Mouse (Mus musculus): Measurements from ENCODE around the gene Acp6. TPM values are rescaled to one million over a fixed set of nuclear protein-coding genes. Genes with fewer than 3 reads are reported as not detected.

Acp6 gene
- polyA plus RNA-seq, 1 experiment from 2014 or later = 21.6 TPM

DNA sequence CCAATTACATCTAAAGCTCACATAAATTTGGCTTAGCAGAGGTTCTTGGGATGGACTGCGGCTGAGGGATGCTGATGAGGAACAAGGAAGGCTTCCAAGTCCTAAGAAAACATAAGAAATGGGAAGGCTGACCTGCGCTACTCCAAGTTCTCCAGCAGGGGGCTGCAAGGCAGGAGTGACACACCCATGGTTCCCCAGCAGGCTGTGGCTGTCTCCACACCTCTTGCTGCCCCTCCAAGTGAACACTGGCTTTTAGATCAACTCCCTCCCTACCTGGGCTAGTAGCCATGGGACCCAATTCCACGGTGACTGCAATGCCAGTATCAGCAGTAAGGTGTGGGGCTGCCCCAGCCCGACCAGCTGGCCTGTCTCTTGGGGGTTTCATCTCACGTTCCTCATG lies 43.4 kb downstream of the Acp6 start:
- ATAC-seq (ENCODE audit: low FRiP score) = peak; percentile 73
- no peak overlapping the region for H3K4me3 ChIP-seq

DNA sequence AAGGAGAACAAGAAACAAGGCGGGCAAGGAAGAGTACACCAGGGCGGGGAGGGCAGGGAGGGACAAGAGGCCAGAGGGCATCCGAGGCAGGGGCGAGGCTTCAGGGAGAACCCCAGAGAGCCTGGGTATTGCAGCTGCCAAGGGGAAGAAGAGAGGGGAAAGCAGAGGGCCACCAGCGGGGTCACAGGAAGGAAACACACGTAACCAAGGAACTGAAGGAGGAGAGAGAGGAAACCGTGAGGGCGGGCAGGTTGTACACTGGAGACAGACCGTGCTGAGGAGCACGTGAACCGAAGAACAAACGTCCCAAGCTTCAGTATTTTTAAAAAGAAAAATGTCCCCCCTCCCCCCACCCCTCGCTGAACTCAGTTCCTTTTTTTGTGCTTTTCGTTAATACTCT lies 45.3 kb downstream of the Acp6 start:
- ATAC-seq (ENCODE audit: low FRiP score) = no peak
- Histone ChIP-seq H3K36me3 (peaks cover 46% of the 10 kb centered on the region), H3K27me3 (no peaks in the 10 kb centered on the region), H3K9me3 (replicated peaks) (no peaks in the 10 kb centered on the region), H3K27ac (no peak overlapping the region), H3K9ac (no peak overlapping the region), H3K4me1 (peaks cover 7% of the 10 kb centered on the region; the same call in 1 of the 2 replicates), H3K4me2 (replicated peaks) (no peak overlapping the region), H3K4me3 (no peak overlapping the region)
- WGBS = 77% methylated on average over 14 of the region's 14 CpGs

More for the DNA sequence above, 43.4 kb downstream of the Acp6 start:
- no peak overlapping the region for H3K27ac ChIP-seq
- H3K27me3 ChIP-seq = no peaks in the 10 kb centered on the region
- H3K4me1 ChIP-seq = peaks cover 7% of the 10 kb centered on the region; the same call in 1 of the 2 replicates
- no peak overlapping the region for H3K9ac ChIP-seq
- H3K9me3 ChIP-seq (replicated peaks) = no peaks in the 10 kb centered on the region
- H3K4me2 ChIP-seq (replicated peaks) = no peak overlapping the region
- H3K36me3 ChIP-seq = peaks cover 27% of the 10 kb centered on the region
- WGBS = 46% methylated on average over 5 of the region's 5 CpGs

DNA sequence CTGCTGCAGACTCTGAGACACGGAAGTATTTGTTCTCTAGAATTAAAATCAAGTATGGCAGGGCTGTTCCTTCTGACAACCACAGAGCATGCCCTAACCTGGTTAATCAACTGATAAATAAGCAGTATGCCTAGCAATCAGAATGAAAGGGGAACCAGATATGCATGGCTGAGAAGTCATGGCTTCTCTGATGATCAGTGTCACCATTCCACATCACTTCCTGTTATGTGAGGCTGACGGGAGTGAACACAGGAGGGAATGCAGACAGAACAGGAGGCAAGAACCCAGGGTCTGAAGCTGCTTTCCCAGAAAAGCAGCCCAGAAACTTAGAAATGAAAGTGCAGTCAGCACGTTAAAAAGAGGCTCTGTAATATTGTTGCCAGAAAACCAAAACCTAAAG lies 47.9 kb downstream of the Acp6 start:
- ATAC-seq (ENCODE audit: low FRiP score) = no peak
- peaks cover 71% of the 10 kb centered on the region for H3K36me3 ChIP-seq
- H3K9me3 ChIP-seq (replicated peaks) = no peaks in the 10 kb centered on the region
- 84% methylated on average over 3 of the region's 3 CpGs for WGBS
- no peak overlapping the region for H3K9ac ChIP-seq
- H3K4me1 ChIP-seq = peaks cover 2% of the 10 kb centered on the region; the same call in 1 of the 2 replicates
- no peak overlapping the region for H3K4me2 ChIP-seq (replicated peaks)
- H3K4me3 ChIP-seq = no peak overlapping the region
- no peaks in the 10 kb centered on the region for H3K27me3 ChIP-seq
- no peak overlapping the region for H3K27ac ChIP-seq

DNA sequence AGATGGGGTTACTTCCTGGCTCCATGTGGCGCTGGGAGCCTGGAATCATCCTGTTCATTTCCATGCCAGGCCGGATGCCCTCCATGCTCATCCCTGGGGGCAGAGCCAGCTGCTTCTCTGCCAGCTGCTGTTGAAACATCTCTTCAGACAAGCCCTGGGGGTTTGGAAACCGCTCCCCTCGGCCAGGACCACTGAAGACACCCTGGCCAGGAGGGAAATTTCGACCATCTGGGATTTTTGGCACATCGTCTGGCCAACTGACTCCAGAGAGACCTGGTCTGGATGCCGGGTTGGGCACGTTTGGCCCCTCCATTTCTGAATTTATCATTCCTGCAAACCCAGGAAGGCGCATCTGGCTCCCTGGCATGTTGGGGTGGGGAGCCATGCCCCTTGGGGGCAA lies 50.8 kb downstream of the Acp6 start:
- H3K9me3 ChIP-seq (replicated peaks) = no peaks in the 10 kb centered on the region
- no peak for ATAC-seq (ENCODE audit: low FRiP score)

DNA sequence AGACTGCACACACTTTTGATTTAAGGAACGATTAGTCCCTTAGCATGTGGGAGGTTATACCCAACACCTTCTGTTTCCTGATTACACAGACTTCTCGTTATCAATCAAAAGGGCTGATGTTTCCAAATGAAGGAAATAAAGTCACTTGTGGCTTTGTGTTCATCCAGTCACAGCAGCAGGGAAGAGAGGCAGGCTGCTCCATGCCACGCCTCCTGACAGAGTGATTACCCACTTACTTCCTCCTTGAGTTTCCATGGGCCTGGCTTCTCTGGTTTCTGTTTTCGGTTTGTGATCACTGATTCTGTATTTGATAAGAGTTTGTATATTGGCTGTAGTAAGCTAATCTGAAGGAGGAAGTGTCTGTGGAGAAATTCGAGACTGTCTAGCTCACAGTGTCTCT lies 52.6 kb downstream of the Acp6 start:
- H3K9me3 ChIP-seq (replicated peaks) = no peaks in the 10 kb centered on the region
- no peak for ATAC-seq (ENCODE audit: low FRiP score)
- H3K27me3 ChIP-seq = no peaks in the 10 kb centered on the region
- H3K36me3 ChIP-seq = peaks cover 96% of the 10 kb centered on the region
- no peak overlapping the region for H3K27ac ChIP-seq
- no peak overlapping the region for H3K4me3 ChIP-seq
- 91% methylated on average over 5 of the region's 5 CpGs for WGBS
- H3K4me2 ChIP-seq (replicated peaks) = no peak overlapping the region
- no peaks in the 10 kb centered on the region for H3K4me1 ChIP-seq
- H3K9ac ChIP-seq = no peak overlapping the region

More for the DNA sequence above, 50.8 kb downstream of the Acp6 start:
- WGBS = 90% methylated on average over 9 of the region's 9 CpGs
- H3K4me3 ChIP-seq = no peak overlapping the region
- peaks cover 94% of the 10 kb centered on the region for H3K36me3 ChIP-seq
- H3K27ac ChIP-seq = no peak overlapping the region
- H3K27me3 ChIP-seq = no peaks in the 10 kb centered on the region
- H3K4me2 ChIP-seq (replicated peaks) = no peak overlapping the region
- no peaks in the 10 kb centered on the region for H3K4me1 ChIP-seq
- no peak overlapping the region for H3K9ac ChIP-seq

DNA sequence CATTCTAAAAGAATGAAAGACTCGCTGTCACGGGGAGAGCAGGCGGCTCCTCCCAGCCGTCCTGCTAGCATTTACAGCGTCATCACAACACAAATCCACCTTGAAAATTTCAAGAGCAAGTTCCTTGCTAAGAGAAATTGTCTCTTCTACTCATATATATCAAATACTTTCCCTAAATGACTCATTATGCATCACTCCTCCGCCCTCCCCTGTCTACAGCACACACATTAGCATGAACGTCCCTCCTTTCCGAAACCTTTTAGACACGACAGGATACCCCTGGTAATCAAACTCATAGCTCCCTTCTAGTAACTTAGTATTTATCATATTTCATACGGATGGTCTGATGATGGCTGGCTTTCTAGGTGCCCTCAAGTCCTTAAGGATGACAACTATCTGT lies 55.3 kb downstream of the Acp6 start:
- Histone ChIP-seq H3K27me3 (no peaks in the 10 kb centered on the region), H3K4me1 (no peaks in the 10 kb centered on the region), H3K4me2 (replicated peaks) (no peak overlapping the region), H3K9me3 (replicated peaks) (no peaks in the 10 kb centered on the region), H3K36me3 (peaks cover 83% of the 10 kb centered on the region), H3K9ac (no peak overlapping the region), H3K4me3 (no peak overlapping the region), H3K27ac (no peak overlapping the region)
- ATAC-seq (ENCODE audit: low FRiP score) = no peak
- WGBS = 87% methylated on average over 10 of the region's 10 CpGs

DNA sequence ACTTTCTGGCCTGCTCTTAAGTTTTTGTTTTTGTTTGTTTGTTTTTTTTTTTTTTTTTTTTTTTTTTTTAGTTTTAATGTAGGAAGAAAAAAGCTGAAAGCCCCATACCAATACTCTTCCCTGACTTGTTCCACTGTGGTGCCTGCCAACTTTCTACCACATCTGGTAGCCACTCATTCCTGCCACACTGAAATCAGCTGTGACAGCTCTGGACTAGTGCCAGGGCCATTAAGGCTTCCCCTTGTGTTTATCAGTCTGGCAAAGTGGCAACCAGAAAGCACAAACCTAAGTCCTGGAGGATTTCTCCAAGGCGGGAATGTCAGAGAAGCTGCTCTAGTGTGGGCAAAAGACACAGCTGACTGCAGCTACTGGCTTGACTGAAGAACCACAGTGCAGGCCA lies 55.9 kb downstream of the Acp6 start:
- no peaks in the 10 kb centered on the region for H3K27me3 ChIP-seq
- no peaks in the 10 kb centered on the region for H3K9me3 ChIP-seq (replicated peaks)
- no peak for ATAC-seq (ENCODE audit: low FRiP score)
- H3K9ac ChIP-seq = no peak overlapping the region
- WGBS = 85% methylated on average over 1 of the region's 1 CpGs
- H3K27ac ChIP-seq = no peak overlapping the region
- H3K4me1 ChIP-seq = no peaks in the 10 kb centered on the region
- H3K4me2 ChIP-seq (replicated peaks) = no peak overlapping the region
- peaks cover 83% of the 10 kb centered on the region for H3K36me3 ChIP-seq
- no peak overlapping the region for H3K4me3 ChIP-seq

DNA sequence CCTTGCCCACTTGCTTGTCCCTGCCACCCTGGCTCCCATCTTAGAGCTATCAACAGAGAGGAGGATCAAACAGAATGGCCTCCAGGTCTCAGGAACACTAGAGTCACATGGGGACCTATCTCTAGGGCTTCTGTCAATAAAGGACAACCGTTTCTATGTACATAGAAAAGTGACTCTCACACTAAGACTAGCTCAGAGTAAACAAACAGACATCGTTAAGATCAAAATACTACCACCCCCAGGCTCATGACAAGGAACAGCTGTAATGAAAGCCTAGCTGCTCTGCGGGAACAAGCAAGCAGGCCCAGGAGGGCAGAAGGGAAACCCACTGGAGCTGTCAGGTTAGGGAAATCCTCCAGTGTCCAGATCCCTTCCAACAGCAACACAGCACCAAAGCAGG lies 56.9 kb downstream of the Acp6 start:
- Histone ChIP-seq H3K36me3 (peaks cover 83% of the 10 kb centered on the region), H3K27ac (no peak overlapping the region), H3K9ac (no peak overlapping the region), H3K27me3 (no peaks in the 10 kb centered on the region), H3K4me3 (no peak overlapping the region), H3K4me1 (no peaks in the 10 kb centered on the region), H3K9me3 (replicated peaks) (no peaks in the 10 kb centered on the region), H3K4me2 (replicated peaks) (no peak overlapping the region)
- 76% methylated on average over 3 of the region's 3 CpGs for WGBS
- no peak for ATAC-seq (ENCODE audit: low FRiP score)

DNA sequence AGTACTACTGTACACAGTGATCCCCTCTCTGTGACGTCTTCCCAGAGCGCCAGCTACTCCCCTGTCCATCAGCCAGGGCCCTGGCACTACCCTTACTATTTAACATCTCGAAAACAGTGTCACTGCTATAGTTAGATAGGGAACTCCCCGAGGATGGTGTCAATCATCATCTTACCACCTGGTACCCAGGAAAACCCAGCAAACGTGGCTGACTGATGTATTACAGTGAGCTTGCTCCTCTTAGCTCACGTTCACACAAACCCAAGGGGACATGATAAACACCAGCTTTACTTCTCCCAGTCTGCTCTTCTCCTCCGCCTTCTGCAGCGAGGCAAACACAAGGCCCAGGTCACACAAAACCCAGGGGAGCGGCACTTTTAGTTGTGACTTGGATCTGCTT lies 64.7 kb downstream of the Acp6 start:
- no peak overlapping the region for H3K9ac ChIP-seq

DNA sequence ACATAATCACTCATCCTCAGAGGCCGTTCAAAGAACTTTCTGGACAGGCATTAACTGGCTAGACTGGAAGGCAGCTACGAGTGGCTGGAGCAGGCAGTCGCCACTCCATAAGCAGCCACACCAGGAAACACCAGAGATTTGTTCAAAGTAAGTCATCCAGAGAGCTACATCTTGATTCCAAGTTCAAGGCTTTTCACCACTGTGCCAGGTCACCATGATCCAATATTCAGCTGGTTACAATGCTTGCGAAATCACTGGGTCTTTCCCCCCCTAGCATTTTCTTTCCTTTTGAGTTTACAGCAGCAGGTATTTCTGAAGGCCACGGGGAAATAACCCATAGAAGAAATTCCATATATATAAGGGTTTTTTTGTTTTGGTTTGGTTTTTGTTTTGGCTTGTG lies 66.7 kb downstream of the Acp6 start:
- Histone ChIP-seq H3K27me3 (no peaks in the 10 kb centered on the region), H3K36me3 (peaks cover 22% of the 10 kb centered on the region), H3K4me3 (no peak overlapping the region), H3K4me2 (replicated peaks) (no peak overlapping the region), H3K9ac (no peak overlapping the region), H3K9me3 (replicated peaks) (no peaks in the 10 kb centered on the region), H3K4me1 (peaks cover 33% of the 10 kb centered on the region), H3K27ac (no peak overlapping the region)
- 85% methylated on average over 5 of the region's 5 CpGs for WGBS
- ATAC-seq (ENCODE audit: low FRiP score) = no peak

More for the DNA sequence above, 64.7 kb downstream of the Acp6 start:
- Histone ChIP-seq H3K27me3 (no peaks in the 10 kb centered on the region), H3K9me3 (replicated peaks) (no peaks in the 10 kb centered on the region), H3K27ac (no peak overlapping the region), H3K4me3 (no peak overlapping the region), H3K4me1 (peaks cover 29% of the 10 kb centered on the region), H3K4me2 (replicated peaks) (no peak overlapping the region), H3K36me3 (peaks cover 39% of the 10 kb centered on the region)
- WGBS = 74% methylated on average over 9 of the region's 9 CpGs
- no peak for ATAC-seq (ENCODE audit: low FRiP score)

DNA sequence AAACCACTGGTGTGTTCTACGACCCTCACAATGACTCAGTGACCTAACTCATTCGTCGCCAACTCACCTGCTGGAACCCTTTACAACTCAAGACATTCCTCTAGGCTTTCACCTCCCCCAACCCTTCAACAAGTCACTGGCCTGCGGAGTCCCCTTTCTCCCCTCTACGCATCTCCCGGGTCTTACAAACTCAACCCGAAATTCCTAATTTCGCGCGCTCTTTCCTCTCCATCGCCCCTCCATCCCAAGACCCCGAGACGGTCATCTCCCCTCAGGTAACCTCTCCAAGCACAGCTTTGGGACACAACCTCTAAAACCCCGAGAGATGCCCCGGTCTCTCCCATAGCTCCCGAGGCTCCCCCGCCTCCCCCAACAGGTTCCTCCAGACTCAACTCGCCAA lies 68.1 kb downstream of the Acp6 start:
- peak; percentile 42; the same call in 1 of the 2 replicates for ATAC-seq (ENCODE audit: low FRiP score)
- no peaks in the 10 kb centered on the region for H3K27me3 ChIP-seq
- peak overlapping the region; percentile 94 for H3K9ac ChIP-seq
- no peaks in the 10 kb centered on the region for H3K9me3 ChIP-seq (replicated peaks)
- H3K36me3 ChIP-seq = peaks cover 7% of the 10 kb centered on the region
- WGBS = under 1% methylated on average over 18 of the region's 18 CpGs
- peak overlapping the region; percentile 78 for H3K4me2 ChIP-seq (replicated peaks)
- peaks cover 33% of the 10 kb centered on the region for H3K4me1 ChIP-seq
- H3K27ac ChIP-seq = peak overlapping the region; percentile 97
- peak overlapping the region; percentile 86 for H3K4me3 ChIP-seq

Data from hindbrain, embryonic 12.5 days (tissue).